Mouse (Mus musculus) naive thymus-derived CD4-positive, alpha-beta T cell, adult 5 months (primary cell): ENCODE data around the gene Olfr1380. TPM values are rescaled to one million over a fixed set of nuclear protein-coding genes. Genes with fewer than 3 reads are reported as not detected.

ENCODE experiments used
- polyA plus RNA-seq: library from polyadenylated mRNA; unstranded; fragments of 100-300 nt; shearing (Covaris generic); gene quantifications from one replicate; pipeline ENCODE4 v1.2.1, GENCODE M21; 2017

The Olfr1380 gene
- not detected for polyA plus RNA-seq

GRCm38 (mm10) chr11:49556578-49556977 lies at the start of gene Olfr1380:
Gene Olfr1380 (plus strand): TSS chr11:49556878.

GRCm38 (mm10) chr11:49519348-49519747 lies 37.3 kb upstream of the Olfr1380 start, which contains the start of gene Olfr1383:
Gene Olfr1383 (plus strand): TSS chr11:49519648.

GRCm38 (mm10) chr11:49527947-49528346 lies 28.7 kb upstream of the Olfr1380 start, which contains the start of gene Olfr1382:
Gene Olfr1382 (plus strand): TSS chr11:49528247.

GRCm38 (mm10) chr11:49543149-49543548 lies 13.5 kb upstream of the Olfr1380 start, which contains the start of gene Olfr1381:
Gene Olfr1381 (plus strand): TSS chr11:49543449.

GRCm38 (mm10) chr11:49608938-49609867 lies 52.5 kb downstream of the Olfr1380 start, which contains the start of gene Flt4:
Gene Flt4 (plus strand): TSS chr11:49609263.

Other genes with a start within 250 kb of the Olfr1380 start
- not detected for gene Olfr1391, start 234.1 kb upstream of the Olfr1380 start, polyA plus RNA-seq
- not detected for gene Olfr1390, start 221.7 kb upstream of the Olfr1380 start, polyA plus RNA-seq
- gene Olfr1389, start 133.8 kb upstream of the Olfr1380 start, polyA plus RNA-seq: not detected
- 0.15 TPM for gene Olfr1388, start 120.3 kb upstream of the Olfr1380 start, polyA plus RNA-seq
- gene Olfr1387, start 101.5 kb upstream of the Olfr1380 start, polyA plus RNA-seq: not detected
- gene Olfr1386, start 91.8 kb upstream of the Olfr1380 start, polyA plus RNA-seq: not detected
- 0.20 TPM for gene Olfr1385, start 67.8 kb upstream of the Olfr1380 start, polyA plus RNA-seq
- not detected for gene Olfr1384, start 50.2 kb upstream of the Olfr1380 start, polyA plus RNA-seq
- not detected for gene Olfr1383, start 37.2 kb upstream of the Olfr1380 start, polyA plus RNA-seq
- gene Olfr1382, start 28.6 kb upstream of the Olfr1380 start, polyA plus RNA-seq: not detected
- not detected for gene Olfr1381, start 13.4 kb upstream of the Olfr1380 start, polyA plus RNA-seq
- not detected for gene Flt4, start 52.4 kb downstream of the Olfr1380 start, polyA plus RNA-seq
- 0.61 TPM for gene Scgb3a1, start 106.7 kb downstream of the Olfr1380 start, polyA plus RNA-seq
- gene Cnot6, start 155.8 kb downstream of the Olfr1380 start, polyA plus RNA-seq: 129 TPM
- 0.53 TPM for gene Gfpt2, start 237.3 kb downstream of the Olfr1380 start, polyA plus RNA-seq